Mouse (Mus musculus) erythroblast, adult 5-6 weeks (primary cell): ENCODE data around the gene Ppl. TPM values are rescaled to one million over a fixed set of nuclear protein-coding genes. Genes with fewer than 3 reads are reported as not detected.
A peak's percentile ranks its signal among the peaks of the same experiment; 100 is the strongest.

Experiments
- ATAC-seq: replicated peaks from 2 replicates; pipeline ENCODE4 v1.8.0; 2016; ENCODE audit warnings: moderate number of reproducible peaks, mild to moderate bottlenecking, moderate TSS enrichment, inconsistent platforms; ENCODE audit not compliant: poor library complexity, low FRiP score, severe bottlenecking
- total RNA-seq, 2 experiments: library from RNA; stranded (forward) in 1 of 2; stranded (reverse) in 1 of 2; fragments of 150-400 nt in 1 of 2; fragments of 200-764, 138-1000 nt in 1 of 2; gene quantifications; 2 replicates each; pipeline versions ENCODE4 v1.2.3 to v1.2.4; 2015 to 2017; ENCODE audit warnings: low replicate concordance in 2 of 2

Gene Ppl
- total RNA-seq, 2 experiments from 2014 or later, result not detected

DNA sequence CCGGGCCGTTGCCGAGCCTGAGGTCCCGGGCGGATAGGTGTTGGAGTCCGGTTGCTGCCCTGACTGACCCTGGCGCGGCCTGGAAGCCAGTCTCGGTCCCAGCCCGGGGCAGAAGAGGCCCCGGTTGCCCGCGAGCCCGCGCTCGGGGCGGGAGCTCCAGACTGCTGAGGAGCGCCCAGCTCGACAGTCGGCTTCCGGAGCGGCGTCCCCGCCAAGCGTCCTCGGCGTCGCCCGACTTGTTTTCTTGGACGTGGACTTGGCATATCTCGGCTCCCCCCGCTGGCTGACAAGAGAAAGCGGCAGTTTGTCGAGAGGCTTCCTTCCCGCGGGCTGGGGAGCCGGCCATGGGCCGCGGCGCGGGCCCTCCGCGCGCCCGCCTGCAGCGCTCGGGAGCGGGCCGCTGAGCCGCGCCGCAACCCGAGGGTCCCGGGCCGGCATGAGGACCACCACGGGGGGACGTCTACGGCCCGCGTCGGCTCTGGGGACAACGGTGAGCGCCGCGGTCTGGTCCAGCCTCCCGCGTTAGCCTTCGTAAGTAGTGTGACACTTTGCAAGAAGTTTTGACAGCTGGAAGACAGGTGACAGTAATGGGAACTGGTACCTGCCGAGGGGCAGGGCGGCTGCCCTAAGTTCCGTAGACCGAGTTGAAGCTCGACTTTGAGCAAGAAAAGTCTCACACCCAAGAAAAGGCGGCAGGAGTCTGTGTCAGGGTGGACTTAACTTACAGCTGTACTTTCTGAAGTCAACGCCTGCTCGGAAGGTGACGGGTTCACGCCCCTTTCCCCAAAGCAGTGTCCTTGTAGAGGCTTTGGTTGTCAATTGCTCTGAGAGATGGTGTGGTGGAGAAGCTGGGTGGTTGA is 81.7 kb downstream of the Ppl start:
- peak; percentile 61 for ATAC-seq

- peak; percentile 94 for ATAC-seq
These were observed 82.4 kb downstream of the Ppl start, which contains the start of the genes Glyr1 and Ubn1 for GRCm38 (mm10) chr16:5049774-5050234. Glyr1 (minus strand) TSS chr16:5049863. Ubn1 (plus strand) TSS chr16:5050057.

GRCm38 (mm10) chr16:5049182-5049773 is 82.9 kb downstream of the Ppl start:
- ATAC-seq, result peak; percentile 61

- ATAC-seq, result no peak
These were observed 86.9 kb downstream of the Ppl start for GRCm38 (mm10) chr16:5045322-5045721.

GRCm38 (mm10) chr16:5036649-5037234 is 95.5 kb downstream of the Ppl start:
- ATAC-seq, result no peak

Other genes starting within 250 kb of the Ppl start
- 5.9 and 6.5 TPM in 2 replicates for gene Mgrn1, start 246.2 kb downstream of the Ppl start, total RNA-seq (2015; ENCODE audit: low replicate concordance)
- 2.0 and 3.3 TPM in 2 replicates for gene Mgrn1, start 246.2 kb downstream of the Ppl start, total RNA-seq (2017; ENCODE audit: low replicate concordance)
- gene Nudt16l1, start 193.7 kb downstream of the Ppl start, total RNA-seq (2015; ENCODE audit: low replicate concordance), result 5.0 and 6.9 TPM in 2 replicates
- 0.51 and 2.2 TPM in 2 replicates for gene Nudt16l1, start 193.7 kb downstream of the Ppl start, total RNA-seq (2017; ENCODE audit: low replicate concordance)
- gene Anks3, start 168.2 kb downstream of the Ppl start, total RNA-seq (2015; ENCODE audit: low replicate concordance), result 14.4 and 17.3 TPM in 2 replicates
- gene Anks3, start 168.2 kb downstream of the Ppl start, total RNA-seq (2017; ENCODE audit: low replicate concordance), result 16.4 and 25.0 TPM in 2 replicates
- gene Sept12, start 134.6 kb downstream of the Ppl start, total RNA-seq (2015; ENCODE audit: low replicate concordance), result not detected in 2 replicates
- not detected in 2 replicates for gene Sept12, start 134.6 kb downstream of the Ppl start, total RNA-seq (2017; ENCODE audit: low replicate concordance)
- not detected in 2 replicates for gene Smim22, start 125.1 kb downstream of the Ppl start, total RNA-seq (2015; ENCODE audit: low replicate concordance)
- gene Smim22, start 125.1 kb downstream of the Ppl start, total RNA-seq (2017; ENCODE audit: low replicate concordance), result not detected in 2 replicates
- gene Rogdi, start 118.9 kb downstream of the Ppl start, total RNA-seq (2015; ENCODE audit: low replicate concordance), result 35.3 and 39.2 TPM in 2 replicates
- gene Rogdi, start 118.9 kb downstream of the Ppl start, total RNA-seq (2017; ENCODE audit: low replicate concordance), result 6.8 and 9.5 TPM in 2 replicates
- gene Glyr1, start 82.6 kb downstream of the Ppl start, total RNA-seq (2015; ENCODE audit: low replicate concordance), result 29.0 and 43.9 TPM in 2 replicates
- gene Glyr1, start 82.6 kb downstream of the Ppl start, total RNA-seq (2017; ENCODE audit: low replicate concordance), result 42.1 and 57.2 TPM in 2 replicates
- 16.1 and 19.6 TPM in 2 replicates for gene Ubn1, start 82.4 kb downstream of the Ppl start, total RNA-seq (2015; ENCODE audit: low replicate concordance)
- gene Ubn1, start 82.4 kb downstream of the Ppl start, total RNA-seq (2017; ENCODE audit: low replicate concordance), result 23.6 and 31.4 TPM in 2 replicates
- not detected in 2 replicates for gene Sec14l5, start 14.7 kb upstream of the Ppl start, total RNA-seq (2015; ENCODE audit: low replicate concordance)
- gene Sec14l5, start 14.7 kb upstream of the Ppl start, total RNA-seq (2017; ENCODE audit: low replicate concordance), result not detected in 2 replicates
- 4.4 and 9.6 TPM in 2 replicates for gene Nagpa, start 71.6 kb upstream of the Ppl start, total RNA-seq (2015; ENCODE audit: low replicate concordance)
- 5.6 and 15.1 TPM in 2 replicates for gene Nagpa, start 71.6 kb upstream of the Ppl start, total RNA-seq (2017; ENCODE audit: low replicate concordance)
- not detected in 2 replicates for gene AU021092, start 89.9 kb upstream of the Ppl start, total RNA-seq (2015; ENCODE audit: low replicate concordance)
- not detected in 2 replicates for gene AU021092, start 89.9 kb upstream of the Ppl start, total RNA-seq (2017; ENCODE audit: low replicate concordance)
- gene Alg1, start 101.2 kb upstream of the Ppl start, total RNA-seq (2015; ENCODE audit: low replicate concordance), result 5.8 and 6.1 TPM in 2 replicates
- 2.6 and 5.4 TPM in 2 replicates for gene Alg1, start 101.2 kb upstream of the Ppl start, total RNA-seq (2017; ENCODE audit: low replicate concordance)
- gene Eef2kmt, start 123.6 kb upstream of the Ppl start, total RNA-seq (2015; ENCODE audit: low replicate concordance), result 1.3 and 2.3 TPM in 2 replicates
- 1.8 and 4.5 TPM in 2 replicates for gene Eef2kmt, start 123.6 kb upstream of the Ppl start, total RNA-seq (2017; ENCODE audit: low replicate concordance)